Mouse (Mus musculus): ENCODE results near the gene Elovl6. TPM values are rescaled to one million over a fixed set of nuclear protein-coding genes. Genes with fewer than 3 reads are reported as not detected.

Elovl6 gene
- polyA plus RNA-seq, 1 experiment from 2014 or later, result 21.8 TPM

DNA sequence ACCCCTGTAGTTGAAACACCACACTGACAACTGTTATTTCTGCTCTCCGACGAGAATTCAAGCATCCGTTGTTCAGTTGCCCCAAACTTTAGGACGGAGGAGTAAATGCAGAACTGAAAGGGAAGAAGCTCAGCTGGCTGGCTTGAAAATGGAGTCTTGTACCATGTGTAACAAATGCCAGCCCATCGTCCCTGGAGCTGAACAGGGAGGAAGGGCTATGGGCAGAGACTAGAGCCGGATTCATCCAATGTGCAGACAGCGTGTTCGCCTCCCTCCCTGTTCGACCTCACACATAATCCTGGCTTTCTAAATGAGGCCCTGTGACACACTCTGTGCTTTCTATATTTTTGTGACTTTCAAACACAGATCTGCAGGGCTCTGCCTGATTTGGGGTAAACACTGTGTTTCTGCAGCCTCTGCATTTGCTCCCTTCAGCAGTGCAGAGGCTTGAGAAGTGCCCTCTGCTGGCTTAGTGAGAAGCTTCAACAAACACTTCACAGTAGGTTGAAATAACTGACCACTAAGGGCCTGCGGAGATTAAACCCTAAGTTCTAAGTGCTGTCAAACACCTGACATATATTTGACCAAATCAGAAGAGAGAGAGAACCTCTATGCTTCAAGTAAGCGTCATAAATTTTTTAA is 102.2 kb downstream of the Elovl6 start:
- peak; percentile 64 for TF ChIP-seq CTCF (IDR thresholded peaks at IDR 0.05; ENCODE audit: low read depth)
- Histone ChIP-seq H3K4me2 (no peak overlapping the region), H3K36me3 (ENCODE audit: insufficient read depth) (no peaks in the 10 kb centered on the region; the same call in 1 of the 2 replicates), H3K27ac (ENCODE audit: low read depth) (no peak overlapping the region), H3K4me1 (ENCODE audit: insufficient read depth) (0 out of 2 replicates have a peak, but pooled peaks cover 4% of the 10 kb centered on the region), H3K9me3 (ENCODE audit: low read depth, low read length) (no peaks in the 10 kb centered on the region), H3K27me3 (ENCODE audit: insufficient read depth, low read length) (no peaks in the 10 kb centered on the region), H3K4me3 (ENCODE audit: low read depth, low read length) (no peak overlapping the region), H3K9ac (no peak overlapping the region)
- ATAC-seq (ENCODE audit: insufficient read depth) (0 out of 2 replicates have a peak, but pooled peaks have one; percentile 48), DNase-seq (peak; percentile 76)
- WGBS, result 79% methylated on average over 11 of the region's 11 CpGs

DNA sequence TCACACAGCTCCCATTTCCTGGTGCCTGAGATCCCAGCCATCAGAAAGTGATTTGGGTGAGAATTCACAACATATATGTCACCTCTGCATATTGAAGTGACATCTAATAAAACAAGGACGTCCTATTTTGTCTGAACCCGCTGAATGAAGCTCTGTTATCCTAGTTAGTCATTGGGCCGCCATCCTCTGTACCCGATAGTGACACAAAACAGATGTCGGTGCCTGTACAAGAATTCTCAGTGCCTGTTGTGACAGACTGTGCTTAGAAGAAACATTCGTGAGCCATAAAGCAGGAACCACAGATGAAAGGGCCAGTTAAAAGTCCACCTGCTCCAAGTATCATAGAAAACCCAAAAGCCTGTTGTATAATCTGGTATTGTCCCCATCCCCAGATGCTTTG is 105.3 kb downstream of the Elovl6 start:
- no peak overlapping the region for H3K9ac ChIP-seq
- H3K4me1 ChIP-seq (ENCODE audit: insufficient read depth), result peaks cover 8% of the 10 kb centered on the region; the same call in 1 of the 2 replicates
- no peak overlapping the region for H3K4me2 ChIP-seq
- DNase-seq (peak; percentile 31), ATAC-seq (ENCODE audit: insufficient read depth) (no peak)
- H3K4me3 ChIP-seq (ENCODE audit: low read depth, low read length), result no peak overlapping the region
- no peak overlapping the region for H3K27ac ChIP-seq (ENCODE audit: low read depth)
- no peaks in the 10 kb centered on the region for H3K27me3 ChIP-seq (ENCODE audit: insufficient read depth, low read length)
- no peaks in the 10 kb centered on the region for H3K36me3 ChIP-seq (ENCODE audit: insufficient read depth)
- 62% methylated on average over 6 of the region's 6 CpGs for WGBS
- no peaks in the 10 kb centered on the region for H3K9me3 ChIP-seq (ENCODE audit: low read depth, low read length)
- no peak for TF ChIP-seq CTCF (IDR thresholded peaks at IDR 0.05; ENCODE audit: low read depth)

DNA sequence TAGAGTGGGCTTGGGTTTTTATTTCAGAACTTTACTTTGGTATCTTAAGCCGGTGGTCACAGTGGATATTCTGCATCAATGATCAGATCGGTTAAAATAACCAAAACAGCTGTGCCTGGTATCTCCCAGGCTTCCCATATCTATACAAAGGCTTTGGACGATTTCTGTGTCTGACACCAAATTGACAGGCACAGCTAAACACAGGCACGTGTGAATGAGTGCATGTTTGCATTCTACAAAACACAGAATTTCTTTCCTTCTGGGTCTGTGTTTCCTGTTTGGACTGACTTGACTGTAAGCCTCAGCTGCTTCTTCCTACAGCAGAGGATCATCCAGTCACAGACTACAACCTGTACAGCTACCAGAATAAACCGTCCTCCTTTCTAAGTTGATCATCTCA is 107.5 kb downstream of the Elovl6 start:
- ATAC-seq (ENCODE audit: insufficient read depth), result peak; percentile 55
- H3K4me1 ChIP-seq (ENCODE audit: insufficient read depth), result peaks cover 8% of the 10 kb centered on the region; the same call in 1 of the 2 replicates
- WGBS, result 28% methylated on average over 5 of the region's 5 CpGs

DNA sequence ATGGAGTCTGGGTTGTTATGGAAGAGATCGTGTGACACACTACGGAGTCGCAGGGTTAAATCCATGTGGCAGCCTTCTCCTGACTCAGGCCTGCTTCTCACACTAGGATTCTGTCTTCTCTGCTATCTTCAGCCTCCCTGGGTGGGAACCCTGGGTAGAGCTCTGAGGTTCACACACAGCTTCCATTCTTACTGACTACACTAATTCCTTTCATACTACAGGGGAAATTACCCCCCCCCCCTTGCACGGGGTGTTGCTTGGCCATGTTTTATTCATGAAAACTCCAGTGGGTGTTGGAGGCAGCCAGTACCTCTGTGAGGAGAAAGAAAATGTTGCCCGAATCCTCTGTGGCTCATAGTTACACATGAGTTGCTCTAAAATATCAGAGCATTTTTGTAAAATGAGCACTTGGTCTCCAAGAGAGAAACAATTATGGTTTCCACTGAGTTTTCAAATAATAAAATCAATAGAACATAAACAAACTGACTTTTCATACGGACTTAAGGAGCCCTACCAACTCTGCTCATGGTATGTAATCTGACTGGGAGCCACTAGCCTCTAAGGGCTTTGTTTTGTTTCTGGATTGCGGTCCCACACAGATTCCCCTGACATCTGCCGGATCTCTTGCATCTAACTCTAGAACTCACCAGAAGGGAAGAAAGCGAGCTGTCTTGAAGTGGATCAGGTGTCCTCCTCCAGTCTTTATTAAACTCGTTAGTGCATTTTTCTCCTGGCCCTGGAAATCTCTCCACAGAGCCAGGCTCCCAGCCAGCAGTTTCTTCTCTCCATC is 108.3 kb downstream of the Elovl6 start:
- Histone ChIP-seq H3K4me2 (no peak overlapping the region), H3K9ac (no peak overlapping the region), H3K27ac (ENCODE audit: low read depth) (no peak overlapping the region), H3K4me1 (ENCODE audit: insufficient read depth) (peaks cover 8% of the 10 kb centered on the region; the same call in 1 of the 2 replicates), H3K4me3 (ENCODE audit: low read depth, low read length) (no peak overlapping the region), H3K36me3 (ENCODE audit: insufficient read depth) (no peaks in the 10 kb centered on the region), H3K9me3 (ENCODE audit: low read depth, low read length) (no peaks in the 10 kb centered on the region), H3K27me3 (ENCODE audit: insufficient read depth, low read length) (no peaks in the 10 kb centered on the region)
- no peak for TF ChIP-seq CTCF (IDR thresholded peaks at IDR 0.05; ENCODE audit: low read depth)
- WGBS, result 61% methylated on average over 10 of the region's 10 CpGs
- ATAC-seq (ENCODE audit: insufficient read depth) (peak; percentile 45; the same call in 1 of the 2 replicates), DNase-seq (peak; percentile 29)

More for the DNA sequence above, 107.5 kb downstream of the Elovl6 start:
- Histone ChIP-seq H3K36me3 (ENCODE audit: insufficient read depth) (no peaks in the 10 kb centered on the region), H3K4me2 (no peak overlapping the region), H3K4me3 (ENCODE audit: low read depth, low read length) (no peak overlapping the region), H3K9me3 (ENCODE audit: low read depth, low read length) (no peaks in the 10 kb centered on the region), H3K27ac (ENCODE audit: low read depth) (no peak overlapping the region), H3K9ac (no peak overlapping the region), H3K27me3 (ENCODE audit: insufficient read depth, low read length) (no peaks in the 10 kb centered on the region)
- TF ChIP-seq CTCF (IDR thresholded peaks at IDR 0.05; ENCODE audit: low read depth), result no peak
- peak; percentile 59 for DNase-seq

DNA sequence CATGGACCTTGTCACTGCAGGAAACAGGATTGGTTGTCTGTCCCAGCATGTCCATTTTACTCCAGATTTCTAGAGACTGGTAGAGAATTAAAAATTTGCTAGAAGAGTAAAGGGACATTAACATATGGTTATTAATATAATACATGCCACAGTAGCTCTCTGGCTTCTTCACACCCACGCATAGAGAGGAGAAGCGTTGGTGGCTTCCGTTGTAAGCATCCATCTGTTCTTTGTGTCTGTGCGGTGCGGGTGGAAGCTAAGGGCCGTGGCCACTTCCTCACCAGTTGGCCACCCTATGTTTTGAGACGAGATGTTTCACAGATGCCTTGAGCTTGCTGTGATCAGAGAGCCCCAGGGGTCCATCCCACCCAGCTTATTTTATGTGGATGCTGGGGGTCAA is 109.5 kb downstream of the Elovl6 start:
- ATAC-seq (ENCODE audit: insufficient read depth), result no peak
- Histone ChIP-seq H3K4me2 (no peak overlapping the region), H3K9ac (no peak overlapping the region), H3K4me3 (ENCODE audit: low read depth, low read length) (no peak overlapping the region), H3K27me3 (ENCODE audit: insufficient read depth, low read length) (no peaks in the 10 kb centered on the region), H3K4me1 (ENCODE audit: insufficient read depth) (peaks cover 17% of the 10 kb centered on the region; the same call in 1 of the 2 replicates), H3K36me3 (ENCODE audit: insufficient read depth) (no peaks in the 10 kb centered on the region), H3K9me3 (ENCODE audit: low read depth, low read length) (no peaks in the 10 kb centered on the region), H3K27ac (ENCODE audit: low read depth) (no peak overlapping the region)
- WGBS, result 87% methylated on average over 7 of the region's 7 CpGs
- DNase-seq, result no peak
- no peak for TF ChIP-seq CTCF (IDR thresholded peaks at IDR 0.05; ENCODE audit: low read depth)

DNA sequence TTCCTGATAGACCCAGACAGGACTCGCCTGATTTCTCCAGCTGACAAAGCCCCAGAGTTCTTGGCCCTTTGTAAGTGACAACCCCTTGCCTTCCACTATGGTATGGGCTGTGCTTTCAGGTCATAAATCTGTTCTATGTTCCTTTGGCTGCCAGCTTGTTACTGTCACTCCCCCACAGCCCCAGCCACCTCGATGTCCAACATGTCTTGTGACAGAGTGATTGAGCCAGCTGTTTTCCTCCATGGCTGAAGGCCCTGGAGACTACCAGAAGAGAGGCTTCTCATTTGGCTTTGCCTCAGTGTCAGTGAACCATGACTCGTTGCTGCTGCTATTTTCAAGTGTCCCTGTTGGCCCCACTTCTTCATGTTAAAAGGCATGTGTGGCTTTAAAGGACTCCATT is 113.3 kb downstream of the Elovl6 start:
- ATAC-seq (ENCODE audit: insufficient read depth), result peak; percentile 92
- DNase-seq, result peak; percentile 87
- Histone ChIP-seq H3K4me1 (ENCODE audit: insufficient read depth) (0 out of 2 replicates have a peak, but pooled peaks cover 9% of the 10 kb centered on the region), H3K4me3 (ENCODE audit: low read depth, low read length) (no peak overlapping the region), H3K4me2 (no peak overlapping the region), H3K36me3 (ENCODE audit: insufficient read depth) (no peaks in the 10 kb centered on the region), H3K27ac (ENCODE audit: low read depth) (0 out of 2 replicates have a peak overlapping the region, but pooled peaks have one; percentile 13), H3K9me3 (ENCODE audit: low read depth, low read length) (no peaks in the 10 kb centered on the region), H3K27me3 (ENCODE audit: insufficient read depth, low read length) (no peaks in the 10 kb centered on the region), H3K9ac (no peak overlapping the region)
- TF ChIP-seq CTCF (IDR thresholded peaks at IDR 0.05; ENCODE audit: low read depth), result no peak
- WGBS, result 31% methylated on average over 3 of the region's 3 CpGs

DNA sequence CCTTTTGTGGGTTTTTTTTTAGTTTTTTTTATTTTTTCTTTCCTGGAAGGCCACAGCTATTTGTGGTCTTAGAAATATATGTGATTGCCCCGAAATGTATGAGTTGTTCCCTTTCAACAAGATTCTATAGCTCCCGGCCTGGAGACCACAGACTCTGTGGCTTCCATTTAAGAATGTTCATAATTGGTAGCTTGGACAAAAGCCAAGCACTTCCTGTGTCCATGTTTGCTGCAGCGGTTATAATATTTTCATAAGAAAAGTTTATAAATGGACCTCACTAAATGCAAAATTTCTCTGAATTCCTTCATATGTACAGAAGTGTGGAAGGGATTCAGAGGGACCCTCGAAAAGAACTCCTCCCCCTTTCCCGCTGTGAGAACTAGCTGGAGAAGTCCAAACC is 114.6 kb downstream of the Elovl6 start:
- no peak for TF ChIP-seq CTCF (IDR thresholded peaks at IDR 0.05; ENCODE audit: low read depth)
- no peak overlapping the region for H3K27ac ChIP-seq (ENCODE audit: low read depth)
- H3K9ac ChIP-seq, result no peak overlapping the region
- no peak for ATAC-seq (ENCODE audit: insufficient read depth)
- 0 out of 2 replicates have a peak, but pooled peaks cover 9% of the 10 kb centered on the region for H3K4me1 ChIP-seq (ENCODE audit: insufficient read depth)
- no peak overlapping the region for H3K4me3 ChIP-seq (ENCODE audit: low read depth, low read length)
- 41% methylated on average over 5 of the region's 5 CpGs for WGBS
- no peak overlapping the region for H3K4me2 ChIP-seq
- H3K36me3 ChIP-seq (ENCODE audit: insufficient read depth), result no peaks in the 10 kb centered on the region
- H3K27me3 ChIP-seq (ENCODE audit: insufficient read depth, low read length), result no peaks in the 10 kb centered on the region
- no peaks in the 10 kb centered on the region for H3K9me3 ChIP-seq (ENCODE audit: low read depth, low read length)
- peak; percentile 82 for DNase-seq

All from lung, embryonic 14.5 days (tissue).